Mouse (Mus musculus) stomach, embryonic 15.5 days (tissue): Measurements from ENCODE around the gene Duxbl3. TPM values are rescaled to one million over a fixed set of nuclear protein-coding genes. Genes with fewer than 3 reads are reported as not detected.
A peak's percentile ranks its signal among the peaks of the same experiment; 100 is the strongest.
"Not testable (repeated sequence)": the region's sequence is repeated elsewhere in the genome, so short reads cannot be mapped to it uniquely, and the experiment has no call there.

Source experiments
- ATAC-seq: fragments of 200-750 bp; cut with Nextera tagmentation; 2 replicates; pipeline ENCODE4 v1.8.0; 2017; ENCODE audit warnings: low read depth, moderate number of reproducible peaks, moderate TSS enrichment; ENCODE audit not compliant: insufficient read depth, low FRiP score
- H3K27ac ChIP-seq: fragments of 300-500 bp; sonication (generic); 2 replicates; pipeline ENCODE4 v1.5.1; 2015; ENCODE audit warnings: mild to moderate bottlenecking, inconsistent platforms
- H3K27me3 ChIP-seq: fragments of 300-500 bp; sonication (generic); replicated peaks from 2 replicates; pipeline ENCODE4 v1.6.1; 2015; ENCODE audit warnings: inconsistent platforms
- H3K36me3 ChIP-seq: fragments of 300-500 bp; sonication (generic); 2 replicates; pipeline ENCODE4 v1.6.1; 2015; ENCODE audit warnings: inconsistent platforms
- H3K4me1 ChIP-seq: fragments of 300-500 bp; sonication (generic); 2 replicates; pipeline ENCODE4 v1.6.1; 2015; ENCODE audit warnings: inconsistent platforms
- H3K4me2 ChIP-seq: fragments of 300-500 bp; sonication (generic); 2 replicates; pipeline ENCODE4 v1.6.1; 2015; ENCODE audit warnings: mild to moderate bottlenecking, inconsistent platforms
- H3K4me3 ChIP-seq: fragments of 300-500 bp; sonication (generic); replicated peaks from 2 replicates; pipeline ENCODE4 v1.5.1; 2015; ENCODE audit warnings: inconsistent platforms
- H3K9ac ChIP-seq: fragments of 300-500 bp; sonication (generic); 2 replicates; pipeline ENCODE4 v1.6.1; 2015; ENCODE audit warnings: inconsistent platforms
- H3K9me3 ChIP-seq: fragments of 300-500 bp; sonication (generic); 2 replicates; pipeline ENCODE4 v1.6.1; 2016; ENCODE audit warnings: inconsistent platforms
- WGBS: fragments of 180-500 bp; shearing (Covaris S2); methylation state at CpG from one replicate; pipeline ENCODE4 v1.1.7; 2015; 5-methylcytosine and 5-hydroxymethylcytosine counted together
- polyA plus RNA-seq: library from polyadenylated mRNA; unstranded; fragments of >200 nt; fragmentation: Nextera tagmentation; extraction: Ambion mirVana; gene quantifications from 2 replicates; pipeline ENCODE4 v1.2.1, GENCODE M21; 2015

The Duxbl3 gene
- 0.82 and 1.8 TPM in 2 replicates for polyA plus RNA-seq

DNA sequence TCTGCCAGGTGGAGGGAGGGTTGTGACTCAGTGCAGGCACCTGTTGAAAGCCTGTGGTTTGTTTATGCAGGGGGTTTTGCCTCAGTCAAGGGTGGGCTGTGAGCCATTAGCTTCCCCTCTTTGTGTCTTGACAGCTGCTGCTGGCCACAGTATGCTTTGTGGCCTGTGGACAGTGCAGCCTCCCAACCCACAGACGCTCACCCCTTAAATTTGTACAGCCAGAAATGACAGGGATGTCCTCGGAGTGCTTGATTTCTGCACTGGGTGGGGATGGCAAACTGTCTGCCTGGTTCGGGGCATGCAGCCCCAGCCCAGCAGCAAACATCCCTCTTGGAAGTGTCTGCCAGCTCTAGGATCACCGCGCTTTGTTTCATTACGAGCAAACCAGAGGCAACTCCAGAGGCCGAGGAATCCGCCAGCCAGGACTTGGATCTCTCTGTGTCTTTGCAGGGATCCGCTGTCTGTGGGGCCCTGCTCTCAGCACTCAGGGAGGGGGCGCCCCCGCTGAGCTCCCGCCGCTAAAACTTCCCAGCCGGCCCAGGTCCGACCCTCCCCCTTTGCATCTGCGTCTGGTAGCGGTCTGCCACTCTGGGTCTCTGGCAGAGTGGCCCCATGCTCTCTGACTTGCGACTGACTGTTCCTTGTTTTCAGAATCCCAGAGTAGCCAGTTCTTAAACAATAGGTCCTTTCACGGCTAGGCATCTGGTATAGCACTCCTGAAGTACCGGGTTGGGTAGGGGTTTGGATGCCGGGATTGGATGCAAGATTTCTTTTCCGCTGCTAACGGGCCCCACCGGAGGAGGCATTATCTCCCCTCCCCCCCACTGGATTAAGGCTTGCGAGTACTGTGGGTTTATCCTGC is at the start of gene Duxbl3:
Duxbl3 (plus strand) TSS at position 207 of the 862 bp plus-strand sequence.
- not testable (repeated sequence) for H3K27me3 ChIP-seq, H3K27ac ChIP-seq, H3K4me2 ChIP-seq, H3K4me3 ChIP-seq, H3K9ac ChIP-seq, H3K36me3 ChIP-seq, H3K4me1 ChIP-seq, H3K9me3 ChIP-seq
- WGBS = no CpG with 5 or more reads among the region's 25 CpGs
- peak; percentile 39; the same call in 1 of the 2 replicates for ATAC-seq

DNA sequence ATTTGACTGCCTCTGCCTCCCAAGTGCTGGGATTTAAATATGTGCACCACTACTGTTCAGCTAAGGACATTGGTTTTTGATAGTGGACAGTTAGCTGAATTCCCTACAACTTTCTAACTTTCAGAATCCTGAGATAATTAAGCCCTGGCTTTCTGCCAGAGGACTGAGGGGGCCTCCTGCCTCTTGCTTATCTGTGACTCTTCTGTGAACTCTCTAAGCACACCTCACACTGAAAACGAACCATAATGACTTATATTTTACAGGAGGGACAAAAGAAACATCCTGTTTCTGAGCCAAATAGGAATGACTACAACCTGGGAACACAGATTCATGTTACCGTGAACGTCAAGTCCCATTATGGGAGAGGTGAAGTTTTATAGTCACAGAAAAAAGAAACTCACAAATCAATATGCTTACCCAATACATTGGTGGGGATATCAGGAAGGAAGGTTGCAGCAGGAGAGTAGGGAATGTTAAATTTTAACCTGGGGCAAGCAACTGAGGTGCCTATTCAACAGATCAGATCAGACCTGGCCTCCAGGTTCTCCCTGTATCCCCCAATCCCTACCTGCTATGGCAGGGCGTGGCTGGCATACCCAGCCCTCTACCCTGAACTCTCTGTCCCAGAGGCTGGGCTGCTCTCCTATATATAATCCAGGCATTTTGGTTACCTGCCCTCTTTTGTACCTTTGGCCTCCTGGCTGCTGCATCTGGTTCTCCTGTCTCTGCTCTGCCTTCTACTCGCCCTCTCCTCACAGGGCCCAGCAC is 41.3 kb upstream of the Duxbl3 start:
- H3K36me3 ChIP-seq, H3K4me3 ChIP-seq, H3K4me2 ChIP-seq, H3K9ac ChIP-seq, H3K4me1 ChIP-seq, H3K27ac ChIP-seq, H3K9me3 ChIP-seq, H3K27me3 ChIP-seq: not testable (repeated sequence)
- WGBS = no CpG with 5 or more reads among the region's 5 CpGs
- peak; percentile 70; the same call in 1 of the 2 replicates for ATAC-seq

DNA sequence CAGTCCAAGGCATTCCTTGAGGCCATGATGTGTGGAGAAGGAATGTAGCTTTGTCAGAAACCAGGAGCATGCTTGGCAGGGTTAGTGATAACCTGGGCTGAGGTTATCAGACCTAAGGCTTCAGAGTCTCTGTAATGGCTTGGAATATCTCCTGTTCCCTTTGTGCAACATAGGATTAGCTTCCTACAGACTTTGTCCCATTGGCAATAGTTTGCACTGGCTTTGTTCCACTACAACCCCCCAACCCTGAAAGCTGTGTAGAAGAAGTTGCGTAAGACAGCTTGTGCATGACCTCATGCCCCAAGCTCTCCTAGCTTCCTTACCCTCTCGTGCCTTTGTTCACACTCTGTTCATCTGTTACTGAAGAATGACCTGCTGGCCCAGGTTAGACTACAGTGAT is 20.6 kb upstream of the Duxbl3 start:
- H3K27ac ChIP-seq, H3K4me1 ChIP-seq, H3K9ac ChIP-seq, H3K4me3 ChIP-seq, ATAC-seq, H3K4me2 ChIP-seq, H3K27me3 ChIP-seq, H3K9me3 ChIP-seq, H3K36me3 ChIP-seq: not testable (repeated sequence)
- no CpG with 5 or more reads among the region's 2 CpGs for WGBS

DNA sequence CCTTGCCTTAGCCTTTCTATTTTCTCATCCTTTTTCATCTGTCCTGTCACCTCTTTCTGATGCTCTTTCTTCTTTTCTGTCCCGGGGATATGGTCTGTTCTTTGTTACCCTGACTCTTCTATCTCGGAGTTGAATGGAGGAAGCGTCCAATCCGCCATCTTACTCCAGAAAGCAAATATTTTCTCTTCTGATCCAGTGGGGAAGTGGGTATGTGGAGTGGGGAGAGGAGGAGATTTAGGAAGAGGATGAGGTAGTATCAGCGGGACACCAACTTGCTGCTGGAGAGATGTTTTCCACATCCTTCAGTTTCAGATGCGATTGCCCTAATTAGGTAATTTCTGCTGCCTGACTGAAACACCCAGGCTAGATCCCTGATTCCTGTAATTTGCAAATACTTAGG is 967 bp downstream of the Duxbl3 start:
- not testable (repeated sequence) for H3K9me3 ChIP-seq, H3K27me3 ChIP-seq, H3K4me3 ChIP-seq, H3K9ac ChIP-seq, H3K4me1 ChIP-seq, ATAC-seq, H3K4me2 ChIP-seq, H3K36me3 ChIP-seq, H3K27ac ChIP-seq
- no CpG with 5 or more reads among the region's 6 CpGs for WGBS

DNA sequence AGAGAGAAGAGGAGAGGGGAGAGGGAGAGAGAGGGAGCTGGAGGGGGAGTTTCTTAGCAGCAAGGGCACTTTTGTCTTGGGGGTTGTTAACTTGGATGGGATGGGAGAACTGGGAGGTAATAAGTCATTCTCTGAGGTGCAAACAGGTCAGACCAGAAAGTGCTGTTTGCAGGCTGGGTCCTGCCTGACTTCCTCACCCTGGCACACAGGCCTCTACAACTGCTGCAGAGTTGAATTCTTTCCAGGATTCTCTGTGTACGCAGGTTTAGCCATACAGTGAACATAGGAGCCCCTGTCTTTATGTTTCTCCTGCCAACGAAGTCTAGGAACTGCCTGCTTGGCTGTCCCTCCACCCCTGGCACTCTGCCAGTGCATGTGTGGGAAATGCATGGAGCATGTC is 29.0 kb downstream of the Duxbl3 start:
- H3K9ac ChIP-seq, H3K4me1 ChIP-seq: not testable (repeated sequence)

DNA sequence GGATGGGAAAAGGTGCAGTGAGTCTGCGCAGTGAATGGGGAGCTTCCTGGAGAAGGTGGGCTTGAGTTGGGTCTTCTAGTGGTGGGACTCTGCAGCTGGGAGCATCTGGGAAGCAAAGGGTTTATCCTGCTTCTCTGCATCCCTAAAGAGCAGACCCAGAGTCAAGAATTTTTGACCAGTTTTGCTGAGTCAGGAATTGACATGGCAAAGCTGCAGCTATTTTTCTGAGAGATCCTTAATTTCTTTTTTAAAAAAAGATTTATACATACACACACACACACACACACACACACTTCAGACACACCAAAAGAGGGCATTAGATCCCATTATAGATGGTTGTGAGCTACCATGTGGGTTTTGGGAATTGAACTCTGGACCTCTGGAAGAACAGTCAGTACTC is 36.1 kb downstream of the Duxbl3 start:
- H3K9me3 ChIP-seq = no peaks in the 10 kb centered on the region

More for the DNA sequence above, 29.0 kb downstream of the Duxbl3 start:
- not testable (repeated sequence) for H3K4me2 ChIP-seq, H3K27ac ChIP-seq, H3K9me3 ChIP-seq, H3K36me3 ChIP-seq, H3K4me3 ChIP-seq, H3K27me3 ChIP-seq, ATAC-seq
- WGBS = no CpG with 5 or more reads among the region's 2 CpGs

DNA sequence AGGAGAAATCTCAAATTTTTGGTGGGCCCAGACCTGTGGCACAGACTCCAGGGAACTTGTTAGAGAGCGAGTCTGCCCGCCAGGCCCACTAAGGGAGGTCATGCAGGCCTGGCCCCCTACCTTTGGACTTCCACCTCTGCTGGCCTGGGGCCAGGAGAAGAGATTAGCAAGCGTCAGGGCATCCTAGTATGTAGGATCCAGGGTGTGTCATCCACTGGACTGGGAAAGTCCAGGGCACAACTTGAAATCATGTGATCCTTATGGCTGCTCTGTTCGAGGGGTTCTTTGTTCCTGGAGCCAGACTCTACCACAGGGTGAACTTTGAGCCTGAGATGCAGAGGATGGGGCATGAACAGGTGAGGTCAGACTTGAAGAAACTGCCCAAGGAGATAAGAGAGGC is 39.3 kb downstream of the Duxbl3 start:
- Histone ChIP-seq H3K4me2 (no peak overlapping the region), H3K9me3 (no peaks in the 10 kb centered on the region), H3K9ac (no peak overlapping the region), H3K4me1 (no peaks in the 10 kb centered on the region), H3K4me3 (no peak overlapping the region), H3K36me3 (no peaks in the 10 kb centered on the region), H3K27ac (no peak overlapping the region), H3K27me3 (no peaks in the 10 kb centered on the region)
- ATAC-seq = peak; percentile 51; the same call in 1 of the 2 replicates
- WGBS = 66% methylated on average over 4 of the region's 4 CpGs

More for the DNA sequence above, 36.1 kb downstream of the Duxbl3 start:
- no peak overlapping the region for H3K9ac ChIP-seq
- H3K4me3 ChIP-seq = no peak overlapping the region
- no peaks in the 10 kb centered on the region for H3K4me1 ChIP-seq
- 91% methylated on average over 1 of the region's 1 CpGs for WGBS
- no peaks in the 10 kb centered on the region for H3K27me3 ChIP-seq
- H3K4me2 ChIP-seq = no peak overlapping the region
- no peak for ATAC-seq
- H3K27ac ChIP-seq = no peak overlapping the region
- no peaks in the 10 kb centered on the region for H3K36me3 ChIP-seq

DNA sequence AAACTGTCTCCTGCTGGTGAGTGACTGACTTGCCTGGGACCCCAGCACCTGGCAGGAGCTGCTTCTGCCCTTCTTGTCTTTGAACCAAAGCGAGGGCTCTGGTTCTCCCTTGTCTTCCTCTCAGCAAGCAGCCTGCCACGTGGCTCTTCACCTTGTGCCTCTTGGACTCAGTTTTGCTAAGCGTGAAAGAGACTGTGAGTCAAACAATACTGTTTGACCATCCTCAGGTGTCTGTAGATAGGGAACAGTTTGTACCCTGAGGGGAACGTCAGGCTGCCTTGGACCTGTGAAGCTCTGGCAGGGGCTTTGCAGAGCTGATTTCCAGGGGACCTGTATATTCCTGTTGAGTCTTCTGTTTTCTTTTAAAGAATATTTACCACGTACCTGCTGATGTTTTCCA is 39.7 kb downstream of the Duxbl3 start:
- Histone ChIP-seq H3K27ac (no peak overlapping the region), H3K4me1 (no peaks in the 10 kb centered on the region), H3K4me3 (no peak overlapping the region), H3K36me3 (no peaks in the 10 kb centered on the region), H3K4me2 (no peak overlapping the region), H3K9me3 (no peaks in the 10 kb centered on the region), H3K27me3 (no peaks in the 10 kb centered on the region), H3K9ac (no peak overlapping the region)
- 77% methylated on average over 5 of the region's 5 CpGs for WGBS
- ATAC-seq = no peak

DNA sequence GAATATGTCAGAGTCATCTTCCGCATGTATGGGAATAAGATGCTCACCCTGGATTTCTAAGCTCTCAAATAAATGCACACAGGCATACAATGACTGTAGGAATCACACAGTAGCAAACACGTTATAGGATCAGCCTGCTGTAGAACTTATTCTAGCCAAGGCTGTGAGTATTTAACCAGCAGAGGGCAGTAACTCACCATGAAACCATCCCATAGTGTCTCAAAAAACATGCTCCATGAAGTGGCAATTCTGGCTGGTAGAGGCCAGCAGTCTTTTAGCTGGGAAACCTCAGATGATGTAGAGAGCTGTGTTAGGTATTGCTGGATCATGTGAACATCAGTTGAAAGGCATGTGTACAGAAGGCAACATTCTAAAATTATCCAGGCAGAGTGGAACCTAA is 45.3 kb downstream of the Duxbl3 start:
- Histone ChIP-seq H3K36me3 (no peaks in the 10 kb centered on the region), H3K27ac (no peak overlapping the region), H3K27me3 (no peaks in the 10 kb centered on the region), H3K9me3 (no peaks in the 10 kb centered on the region), H3K9ac (no peak overlapping the region), H3K4me1 (no peaks in the 10 kb centered on the region), H3K4me2 (no peak overlapping the region), H3K4me3 (no peak overlapping the region)
- 30% methylated on average over 2 of the region's 2 CpGs for WGBS
- no peak for ATAC-seq

DNA sequence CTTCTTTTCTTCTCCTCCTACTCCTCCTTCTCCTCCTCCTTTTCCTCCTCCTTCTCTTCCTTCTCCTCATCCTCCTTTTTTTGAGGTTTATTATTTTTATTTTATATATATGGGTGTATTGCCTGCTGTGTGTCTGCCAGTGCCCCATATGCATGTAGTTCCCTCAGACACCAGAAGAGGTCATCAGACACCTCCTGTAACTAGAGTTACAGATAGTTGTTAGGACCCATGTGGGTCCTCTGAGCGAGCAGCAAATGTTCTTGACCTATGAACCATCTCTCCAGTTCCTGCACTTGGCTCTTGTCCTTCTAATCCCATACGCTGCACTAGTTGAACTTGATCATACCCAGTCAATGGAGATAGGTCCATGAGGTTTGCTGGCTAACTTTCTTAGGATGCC is 48.3 kb downstream of the Duxbl3 start:
- H3K4me3 ChIP-seq = no peak overlapping the region
- ATAC-seq = no peak
- no peaks in the 10 kb centered on the region for H3K4me1 ChIP-seq
- no peaks in the 10 kb centered on the region for H3K27me3 ChIP-seq
- no peaks in the 10 kb centered on the region for H3K9me3 ChIP-seq
- H3K36me3 ChIP-seq = no peaks in the 10 kb centered on the region
- no peak overlapping the region for H3K9ac ChIP-seq
- WGBS = 51% methylated on average over 2 of the region's 2 CpGs
- no peak overlapping the region for H3K4me2 ChIP-seq
- no peak overlapping the region for H3K27ac ChIP-seq

DNA sequence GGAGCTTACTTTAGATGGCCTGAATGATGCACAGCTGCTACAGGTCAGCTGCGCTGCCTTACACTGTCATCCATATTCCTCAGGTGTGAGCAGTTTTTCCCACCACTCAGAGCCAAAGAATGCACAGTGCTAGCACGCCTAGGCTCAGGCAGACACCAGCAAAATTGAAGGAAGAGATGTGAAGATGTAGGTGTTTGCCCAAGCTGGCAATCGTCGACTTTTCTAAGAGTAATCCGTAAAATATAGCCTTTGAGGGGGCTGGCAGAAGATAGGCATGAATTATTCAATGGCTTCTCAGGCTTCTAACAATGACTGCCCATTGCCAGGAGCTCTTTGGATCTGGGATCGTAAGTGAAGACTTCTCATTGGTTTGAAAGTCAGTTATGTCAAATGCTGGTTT is 51.1 kb downstream of the Duxbl3 start:
- H3K4me2 ChIP-seq = no peak overlapping the region
- no peak overlapping the region for H3K9ac ChIP-seq
- H3K27ac ChIP-seq = no peak overlapping the region
- H3K27me3 ChIP-seq = no peaks in the 10 kb centered on the region
- H3K4me1 ChIP-seq = no peaks in the 10 kb centered on the region
- H3K4me3 ChIP-seq = no peak overlapping the region
- H3K9me3 ChIP-seq = no peaks in the 10 kb centered on the region
- H3K36me3 ChIP-seq = no peaks in the 10 kb centered on the region
- 87% methylated on average over 6 of the region's 6 CpGs for WGBS
- ATAC-seq = no peak

DNA sequence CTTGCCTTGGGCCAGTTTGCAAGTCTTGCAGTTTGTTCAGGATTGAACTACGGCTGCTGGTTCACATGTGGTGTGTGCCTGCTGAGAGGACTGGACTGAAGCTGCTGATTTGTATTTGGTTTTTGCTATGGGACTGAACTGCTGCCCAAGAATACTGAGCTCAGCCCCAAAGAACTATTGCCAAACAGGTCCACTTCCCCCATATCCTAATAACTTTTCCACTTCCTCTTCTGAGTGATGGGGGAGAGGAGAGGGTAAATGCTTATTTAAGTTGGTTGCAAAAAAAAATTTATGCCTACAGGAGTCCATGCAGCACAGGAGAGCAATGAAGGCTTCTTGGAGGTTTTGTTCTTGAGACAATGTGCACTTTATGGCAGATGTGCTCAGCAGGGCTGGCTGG is 51.7 kb downstream of the Duxbl3 start:
- H3K4me2 ChIP-seq = no peak overlapping the region
- no peaks in the 10 kb centered on the region for H3K36me3 ChIP-seq
- 90% methylated on average over 1 of the region's 1 CpGs for WGBS
- no peak overlapping the region for H3K4me3 ChIP-seq
- H3K4me1 ChIP-seq = no peaks in the 10 kb centered on the region
- no peaks in the 10 kb centered on the region for H3K27me3 ChIP-seq
- no peak overlapping the region for H3K9ac ChIP-seq
- H3K9me3 ChIP-seq = no peaks in the 10 kb centered on the region
- ATAC-seq = no peak
- H3K27ac ChIP-seq = no peak overlapping the region
